Mouse (Mus musculus) brown adipose tissue, adult 24 weeks (tissue): ENCODE measurements at regions not wholly inside any gene's neighbourhood (a gene's known extent, or its start where the extent isn't known, plus 50 kb on each side); places are given as distances from the start of the nearest gene placed in this dataset.

ENCODE experiments used
- H3K27ac ChIP-seq: fragments of 200-500 bp; replicated peaks from 2 replicates; pipeline ENCODE4 v1.5.1; 2012; ENCODE audit warnings: low read depth, mild to moderate bottlenecking, low read length
- H3K4me1 ChIP-seq: fragments of 200-500 bp; 2 replicates; pipeline ENCODE4 v1.6.1; 2012; ENCODE audit warnings: low read length, mixed read lengths; ENCODE audit not compliant: control insufficient read depth, insufficient read depth, insufficient read length
- H3K4me3 ChIP-seq: fragments of 200-500 bp; 2 replicates; pipeline ENCODE4 v1.5.1; 2012; ENCODE audit warnings: low read depth, mild to moderate bottlenecking, low read length, moderate library complexity; ENCODE audit not compliant: insufficient read depth

- Histone ChIP-seq H3K27ac (no peak overlapping the region), H3K4me1 (no peaks in the 10 kb centered on the region)
Measured at GRCm38 (mm10) chr2:50609086-50609485, 312.5 kb upstream of the Mmadhc start.

GRCm38 (mm10) chr2:50589195-50589594 lies 292.6 kb upstream of the Mmadhc start:
- Histone ChIP-seq H3K4me3 (no peak overlapping the region), H3K4me1 (no peaks in the 10 kb centered on the region), H3K27ac (no peak overlapping the region)

More at GRCm38 (mm10) chr2:50609086-50609485, 312.5 kb upstream of the Mmadhc start:
- no peak overlapping the region for H3K4me3 ChIP-seq

GRCm38 (mm10) chr2:50588652-50589051 lies 292.1 kb upstream of the Mmadhc start:
- no peak overlapping the region for H3K4me3 ChIP-seq
- H3K4me1 ChIP-seq, result no peaks in the 10 kb centered on the region
- H3K27ac ChIP-seq, result no peak overlapping the region

- no peak overlapping the region for H3K27ac ChIP-seq
- H3K4me3 ChIP-seq, result no peak overlapping the region
- H3K4me1 ChIP-seq, result no peaks in the 10 kb centered on the region
Measured at GRCm38 (mm10) chr2:50586321-50587050, 289.9 kb upstream of the Mmadhc start.

- no peak overlapping the region for H3K27ac ChIP-seq
- H3K4me3 ChIP-seq, result no peak overlapping the region
- no peaks in the 10 kb centered on the region for H3K4me1 ChIP-seq
Measured at GRCm38 (mm10) chr2:50579620-50580019, 283.0 kb upstream of the Mmadhc start.

- no peak overlapping the region for H3K27ac ChIP-seq
- no peak overlapping the region for H3K4me3 ChIP-seq
- no peaks in the 10 kb centered on the region for H3K4me1 ChIP-seq
Measured at GRCm38 (mm10) chr2:50578278-50579043, 281.9 kb upstream of the Mmadhc start.

GRCm38 (mm10) chr2:50577736-50578135 lies 281.1 kb upstream of the Mmadhc start:
- H3K27ac ChIP-seq, result no peak overlapping the region
- no peaks in the 10 kb centered on the region for H3K4me1 ChIP-seq
- H3K4me3 ChIP-seq, result no peak overlapping the region

GRCm38 (mm10) chr2:50573455-50573854 lies 276.9 kb upstream of the Mmadhc start:
- Histone ChIP-seq H3K27ac (no peak overlapping the region), H3K4me1 (no peaks in the 10 kb centered on the region), H3K4me3 (no peak overlapping the region)

GRCm38 (mm10) chr2:50571021-50571420 lies 274.4 kb upstream of the Mmadhc start:
- H3K4me1 ChIP-seq, result no peaks in the 10 kb centered on the region
- no peak overlapping the region for H3K27ac ChIP-seq
- H3K4me3 ChIP-seq, result no peak overlapping the region

- Histone ChIP-seq H3K27ac (no peak overlapping the region), H3K4me1 (no peaks in the 10 kb centered on the region), H3K4me3 (no peak overlapping the region)
Measured at GRCm38 (mm10) chr2:50569502-50570285, 273.1 kb upstream of the Mmadhc start.

GRCm38 (mm10) chr2:50568777-50569501 lies 272.3 kb upstream of the Mmadhc start:
- Histone ChIP-seq H3K27ac (no peak overlapping the region), H3K4me1 (no peaks in the 10 kb centered on the region), H3K4me3 (no peak overlapping the region)

- Histone ChIP-seq H3K4me1 (no peaks in the 10 kb centered on the region), H3K27ac (no peak overlapping the region), H3K4me3 (no peak overlapping the region)
Measured at GRCm38 (mm10) chr2:50567542-50567941, 270.9 kb upstream of the Mmadhc start.

GRCm38 (mm10) chr2:50554031-50554430 lies 257.4 kb upstream of the Mmadhc start:
- H3K4me3 ChIP-seq, result no peak overlapping the region
- no peak overlapping the region for H3K27ac ChIP-seq

GRCm38 (mm10) chr2:50552437-50552836 lies 255.8 kb upstream of the Mmadhc start:
- Histone ChIP-seq H3K27ac (no peak overlapping the region), H3K4me1 (no peaks in the 10 kb centered on the region), H3K4me3 (no peak overlapping the region)

More at GRCm38 (mm10) chr2:50554031-50554430, 257.4 kb upstream of the Mmadhc start:
- H3K4me1 ChIP-seq, result no peaks in the 10 kb centered on the region

- Histone ChIP-seq H3K4me3 (no peak overlapping the region), H3K27ac (no peak overlapping the region), H3K4me1 (no peaks in the 10 kb centered on the region)
Measured at GRCm38 (mm10) chr2:50549871-50550270, 253.3 kb upstream of the Mmadhc start.
